Mouse (Mus musculus) left cerebral cortex, adult 6 months (tissue): ENCODE data around the gene Olfr912. TPM values are rescaled to one million over a fixed set of nuclear protein-coding genes. Genes with fewer than 3 reads are reported as not detected.

Experiments
- long read RNA-seq, 2 experiments: library from polyadenylated mRNA; unstranded; transcript quantifications; one replicate each; pipeline ENCODE4 v2.0.0; 2019 to 2020
- polyA plus RNA-seq: library from polyadenylated mRNA; unstranded; fragments of <200 nt; fragmentation: Nextera tagmentation; gene quantifications from 2 replicates; pipeline ENCODE4 v1.2.3, GENCODE M21; 2021

Olfr912 gene
- polyA plus RNA-seq: not detected in 2 replicates
- long read RNA-seq, experiment 1: 0 reads
- long read RNA-seq, experiment 2: 0 reads

GRCm38 (mm10) chr9:38579878-38580277, at the start of gene Olfr912:
Olfr912 (plus strand) TSS chr9:38580178.

GRCm38 (mm10) chr9:38537549-38537948, 42.4 kb upstream of the Olfr912 start, which contains the start of gene Olfr910:
Olfr910 (plus strand) TSS chr9:38537849.

GRCm38 (mm10) chr9:38592459-38592858, 12.5 kb downstream of the Olfr912 start, which contains the start of gene Olfr913:
Olfr913 (plus strand) TSS chr9:38592759.

GRCm38 (mm10) chr9:38604802-38605201, 24.8 kb downstream of the Olfr912 start, which contains the start of gene Olfr914:
Olfr914 (plus strand) TSS chr9:38605102.

Other genes with a start within 250 kb of the Olfr912 start
- gene Olfr898, start 231.8 kb upstream of the Olfr912 start, polyA plus RNA-seq: not detected in 2 replicates
- gene Olfr250, start 213.3 kb upstream of the Olfr912 start, polyA plus RNA-seq: not detected in 2 replicates
- not detected in 2 replicates for gene Olfr251, start 203.1 kb upstream of the Olfr912 start, polyA plus RNA-seq
- gene Olfr147, start 178.5 kb upstream of the Olfr912 start, polyA plus RNA-seq: not detected in 2 replicates
- not detected in 2 replicates for gene Olfr901, start 150.7 kb upstream of the Olfr912 start, polyA plus RNA-seq
- not detected in 2 replicates for gene Olfr902, start 132.5 kb upstream of the Olfr912 start, polyA plus RNA-seq
- not detected in 2 replicates for gene Olfr904, start 117.0 kb upstream of the Olfr912 start, polyA plus RNA-seq
- not detected in 2 replicates for gene Olfr905, start 109.1 kb upstream of the Olfr912 start, polyA plus RNA-seq
- gene Olfr906, start 93.1 kb upstream of the Olfr912 start, polyA plus RNA-seq: not detected in 2 replicates
- gene Olfr907, start 84.4 kb upstream of the Olfr912 start, polyA plus RNA-seq: not detected in 2 replicates
- gene Olfr911-ps1, start 58.6 kb upstream of the Olfr912 start, polyA plus RNA-seq: not detected in 2 replicates
- not detected in 2 replicates for gene Olfr910, start 42.3 kb upstream of the Olfr912 start, polyA plus RNA-seq
- not detected in 2 replicates for gene Olfr913, start 12.6 kb downstream of the Olfr912 start, polyA plus RNA-seq
- not detected in 2 replicates for gene Olfr914, start 24.9 kb downstream of the Olfr912 start, polyA plus RNA-seq
- not detected in 2 replicates for gene Olfr916, start 79.7 kb downstream of the Olfr912 start, polyA plus RNA-seq
- gene Olfr917, start 85.7 kb downstream of the Olfr912 start, polyA plus RNA-seq: not detected in 2 replicates
- gene Olfr918, start 94.4 kb downstream of the Olfr912 start, polyA plus RNA-seq: not detected in 2 replicates
- not detected in 2 replicates for gene Olfr919, start 123.5 kb downstream of the Olfr912 start, polyA plus RNA-seq
- 4.6 and 5.1 TPM in 2 replicates for gene Vwa5a, start 138.1 kb downstream of the Olfr912 start, polyA plus RNA-seq
- gene Olfr920, start 172.1 kb downstream of the Olfr912 start, polyA plus RNA-seq: not detected in 2 replicates
- not detected in 2 replicates for gene Olfr921, start 192.9 kb downstream of the Olfr912 start, polyA plus RNA-seq
- not detected in 2 replicates for gene Olfr922, start 234.4 kb downstream of the Olfr912 start, polyA plus RNA-seq
- gene Olfr923, start 246.4 kb downstream of the Olfr912 start, polyA plus RNA-seq: not detected in 2 replicates